Mouse (Mus musculus): ENCODE measurements around the gene Pdxp. TPM values are rescaled to one million over a fixed set of nuclear protein-coding genes. Genes with fewer than 3 reads are reported as not detected.

Pdxp gene
- total RNA-seq (2012; rRNA removed) (9.3 and 9.8 TPM in 2 replicates), total RNA-seq (2014; rRNA removed) (2.8 and 3.1 TPM in 2 replicates), polyA plus RNA-seq (2012; ENCODE audit: insufficient read length, low read depth) (3.4 and 5.4 TPM in 2 replicates)

DNA sequence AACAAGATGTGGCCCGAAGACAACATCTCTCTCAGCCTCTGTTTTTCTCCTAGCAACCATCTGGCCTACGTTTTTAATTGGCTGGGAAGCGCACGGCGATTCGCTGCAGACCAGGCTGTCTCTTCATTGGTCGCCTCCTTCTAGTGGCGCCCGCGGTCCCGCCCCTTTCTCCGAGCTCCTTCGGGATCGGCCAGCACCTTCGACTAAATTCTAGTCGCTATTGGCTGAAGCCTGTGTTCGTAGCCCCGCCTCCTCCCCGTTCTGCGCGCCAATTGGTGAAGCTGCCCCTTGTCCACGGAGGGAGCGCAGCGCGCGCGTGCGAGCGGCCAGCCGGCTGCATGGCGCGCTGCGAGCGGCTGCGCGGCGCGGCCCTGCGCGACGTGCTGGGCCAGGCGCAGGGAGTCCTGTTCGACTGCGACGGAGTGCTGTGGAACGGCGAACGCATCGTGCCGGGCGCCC lies at the start of gene Pdxp:
TSS of gene Pdxp (plus strand) at position 288 of the 459 bp plus-strand sequence.
- Histone ChIP-seq H3K9me3 (replicated peaks; ENCODE audit: low read length) (peaks cover 8% of the 10 kb centered on the region), H3K27me3 (replicated peaks) (no peaks in the 10 kb centered on the region), H3K9ac (ENCODE audit: insufficient read depth, low read depth) (peak within 1 kb of the TSS; percentile 11; the same call in 1 of the 2 replicates), H3K79me2 (replicated peaks; ENCODE audit: control insufficient read depth, extremely low read depth, insufficient read depth, poor library complexity, severe bottlenecking) (no peaks in the 10 kb centered on the region), H3K4me2 (ENCODE audit: insufficient read depth, low read depth, poor library complexity, severe bottlenecking) (peak within 1 kb of the TSS; percentile 67), H3K4me3 (replicated peaks in 1 of 3; ENCODE audit: low read depth in 2 of 3, low read length in 2 of 3, poor library complexity in 1 of 3) (peak within 1 kb of the TSS; percentile 3 to 75 (median 41)), H3K4me1 (ENCODE audit: control insufficient read depth in 1 of 2, insufficient read depth in 2 of 2) (peaks cover 7 to 13% of the 10 kb centered on the region in 2 experiments; a peak in 3 of 4 replicates), H3K27ac (ENCODE audit: insufficient read depth, low read depth) (no peak within 1 kb of the TSS), H3K36me3 (replicated peaks in 1 of 2; ENCODE audit: control insufficient read depth in 1 of 2, insufficient read depth in 1 of 2, low read length in 1 of 2) (peaks cover 41 to 89% of the 10 kb centered on the region in 2 experiments)
- in situ Hi-C loops (cut with MboI; ENCODE audit: low pct_ligation_motif_present, low pct_unique_long_range_greater_than_20kb, low sequenced_read_pairs) (loop anchor here (25.0 kb wide), 1 partner anchor 424 kb away; the partner anchor contains the start of genes Maff and Pla2g6), dilution Hi-C loops (cut with MboI; ENCODE audit: extremely low pct_ligation_motif_present, extremely low pct_unique_long_range_greater_than_20kb, low sequenced_read_pairs) (no loop called here)
- DNase-seq (ENCODE audit: extremely low read depth), result peak; percentile 65
- TF ChIP-seq SMC3 (IDR thresholded peaks at IDR 0.05; ENCODE audit: low read depth, low read length) (no peak), UBTF (IDR thresholded peaks at IDR 0.05; ENCODE audit: low read depth, low read length) (no peak), USF1 (IDR thresholded peaks at IDR 0.05; ENCODE audit: low read depth, low read length) (no peak), CHD1 (IDR thresholded peaks at IDR 0.05; ENCODE audit: low read depth, low read length) (no peak), ETS1 (conservative IDR thresholded peaks at IDR 0.05; ENCODE audit: low read depth, low read length) (no peak), EP300 (IDR thresholded peaks at IDR 0.05; ENCODE audit: low read length) (no peak), CTCF (conservative IDR thresholded peaks at IDR 0.05 in 1 of 2, IDR thresholded peaks at IDR 0.05 in 1 of 2; ENCODE audit: low read depth in 2 of 2, low read length in 2 of 2) (no peak), MYC (IDR thresholded peaks at IDR 0.05; ENCODE audit: low read depth, low read length) (no peak), GABPA (IDR thresholded peaks at IDR 0.05; ENCODE audit: insufficient replicate concordance, low read depth, low read length) (no peak), MAX (IDR thresholded peaks at IDR 0.05; ENCODE audit: low read length) (no peak; the same call in 1 of the 2 replicates), CHD2 (IDR thresholded peaks at IDR 0.05; ENCODE audit: low read length) (peak; percentile 83), POLR2A (IDR thresholded peaks at IDR 0.05; ENCODE audit: low read depth, low read length) (peak; percentile 64; the same call in 1 of the 2 replicates), HCFC1 (IDR thresholded peaks at IDR 0.05; ENCODE audit: low read depth, low read length) (no peak), TBP (conservative IDR thresholded peaks at IDR 0.05; ENCODE audit: low read depth, low read length) (no peak), MEF2A (IDR thresholded peaks at IDR 0.05; ENCODE audit: borderline replicate concordance, low read depth, low read length) (no peak), MAZ (IDR thresholded peaks at IDR 0.05; ENCODE audit: low read depth, low read length) (no peak), TCF12 (IDR thresholded peaks at IDR 0.05; ENCODE audit: low read depth, low read length) (0 out of 2 replicates have a peak, but pooled peaks have one; percentile 9), NRF1 (IDR thresholded peaks at IDR 0.05; ENCODE audit: low read depth, low read length) (no peak), IRF4 (IDR thresholded peaks at IDR 0.05; ENCODE audit: low read depth, low read length) (no peak), MAFK (IDR thresholded peaks at IDR 0.05; ENCODE audit: insufficient replicate concordance, low read length) (no peak)

DNA sequence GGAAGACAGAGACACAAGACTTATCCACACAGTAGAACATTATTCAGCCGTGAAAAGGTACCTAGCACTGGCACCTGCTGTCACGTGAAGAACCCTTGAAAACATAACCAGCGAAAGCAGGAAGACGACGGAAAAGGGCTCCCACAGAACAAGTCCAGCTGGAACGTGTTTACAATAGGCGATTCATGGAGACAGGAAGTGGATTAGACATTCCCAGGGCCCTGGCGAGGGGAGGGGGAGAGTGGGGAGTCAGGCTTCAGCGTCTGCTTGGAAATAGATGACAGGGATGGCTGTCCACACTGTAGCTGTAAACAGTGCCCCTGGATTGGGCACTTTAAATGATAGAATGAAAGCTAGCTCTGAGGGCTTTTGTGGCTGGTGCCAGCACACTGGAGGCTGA lies 45.3 kb upstream of the Pdxp start:
- H3K27me3 ChIP-seq (replicated peaks), result peaks cover 57% of the 10 kb centered on the region
- H3K4me3 ChIP-seq (replicated peaks in 1 of 3; ENCODE audit: low read depth in 2 of 3, low read length in 2 of 3, poor library complexity in 1 of 3), result no peak overlapping the region
- H3K4me2 ChIP-seq (ENCODE audit: insufficient read depth, low read depth, poor library complexity, severe bottlenecking), result no peak overlapping the region
- H3K27ac ChIP-seq (ENCODE audit: insufficient read depth, low read depth), result no peak overlapping the region
- H3K9me3 ChIP-seq (replicated peaks; ENCODE audit: low read length), result no peaks in the 10 kb centered on the region
- no peaks in the 10 kb centered on the region for H3K79me2 ChIP-seq (replicated peaks; ENCODE audit: control insufficient read depth, extremely low read depth, insufficient read depth, poor library complexity, severe bottlenecking)
- H3K4me1 ChIP-seq (ENCODE audit: control insufficient read depth in 1 of 2, insufficient read depth in 2 of 2), result peaks cover 2 to 3% of the 10 kb centered on the region in 2 experiments; a peak in 2 of 4 replicates
- DNase-seq (ENCODE audit: extremely low read depth), result no peak
- no peaks in the 10 kb centered on the region for H3K36me3 ChIP-seq (replicated peaks in 1 of 2; ENCODE audit: control insufficient read depth in 1 of 2, insufficient read depth in 1 of 2, low read length in 1 of 2)
- in situ Hi-C loops (cut with MboI; ENCODE audit: low pct_ligation_motif_present, low pct_unique_long_range_greater_than_20kb, low sequenced_read_pairs) (no loop called here), dilution Hi-C loops (cut with MboI; ENCODE audit: extremely low pct_ligation_motif_present, extremely low pct_unique_long_range_greater_than_20kb, low sequenced_read_pairs) (no loop called here)
- no peak overlapping the region for H3K9ac ChIP-seq (ENCODE audit: insufficient read depth, low read depth)
- TF ChIP-seq ZNF384 (IDR thresholded peaks at IDR 0.05; ENCODE audit: low read depth, low read length) (no peak), MEF2A (IDR thresholded peaks at IDR 0.05; ENCODE audit: borderline replicate concordance, low read depth, low read length) (no peak), MYC (IDR thresholded peaks at IDR 0.05; ENCODE audit: low read depth, low read length) (no peak), SMC3 (IDR thresholded peaks at IDR 0.05; ENCODE audit: low read depth, low read length) (no peak), GABPA (IDR thresholded peaks at IDR 0.05; ENCODE audit: insufficient replicate concordance, low read depth, low read length) (no peak), RCOR1 (conservative IDR thresholded peaks at IDR 0.05; ENCODE audit: low read depth, low read length) (no peak), MAX (IDR thresholded peaks at IDR 0.05; ENCODE audit: low read length) (no peak), JUN (IDR thresholded peaks at IDR 0.05; ENCODE audit: insufficient read depth, low read depth, low read length) (no peak), NRF1 (IDR thresholded peaks at IDR 0.05; ENCODE audit: low read depth, low read length) (no peak), USF1 (IDR thresholded peaks at IDR 0.05; ENCODE audit: low read depth, low read length) (no peak), JUND (conservative IDR thresholded peaks at IDR 0.05; ENCODE audit: low read depth, low read length) (no peak), BHLHE40 (IDR thresholded peaks at IDR 0.05; ENCODE audit: low read depth, low read length) (no peak), EP300 (IDR thresholded peaks at IDR 0.05; ENCODE audit: low read length) (no peak), ELF1 (IDR thresholded peaks at IDR 0.05; ENCODE audit: low read depth, low read length) (no peak), MAZ (IDR thresholded peaks at IDR 0.05; ENCODE audit: low read depth, low read length) (no peak), PAX5 (IDR thresholded peaks at IDR 0.05; ENCODE audit: low read length) (no peak), POLR2A (IDR thresholded peaks at IDR 0.05; ENCODE audit: low read depth, low read length) (no peak)
